Mouse (Mus musculus) ovary, postnatal 14 days (tissue): Measurements from ENCODE around the gene Katnb1.

ENCODE experiments used
- DNase-seq: peaks from one replicate; pipeline ENCODE4 v3.0.0; 2022; ENCODE audit warnings: low spot score

Katnb1 gene

DNA sequence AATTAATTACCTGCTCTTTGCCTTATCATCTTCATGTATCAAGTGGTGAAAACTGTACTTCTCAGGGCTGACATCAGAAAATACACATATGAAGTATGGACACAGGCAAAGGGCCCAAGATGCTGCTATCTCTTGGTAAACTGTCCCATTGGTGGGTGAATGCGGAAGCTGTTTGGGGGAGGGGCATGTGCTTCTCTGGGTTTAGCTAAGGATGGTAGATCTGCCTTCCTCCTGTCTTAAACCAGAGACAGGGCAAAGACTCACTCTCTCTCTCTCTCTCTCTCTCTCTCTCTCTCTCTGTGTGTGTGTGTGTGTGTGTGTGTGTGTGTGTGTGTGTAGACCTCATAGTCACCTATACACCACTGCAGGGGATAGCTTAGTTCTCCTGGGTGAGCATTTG, 60.0 kb downstream of the Katnb1 start:
- DNase-seq: no peak

DNA sequence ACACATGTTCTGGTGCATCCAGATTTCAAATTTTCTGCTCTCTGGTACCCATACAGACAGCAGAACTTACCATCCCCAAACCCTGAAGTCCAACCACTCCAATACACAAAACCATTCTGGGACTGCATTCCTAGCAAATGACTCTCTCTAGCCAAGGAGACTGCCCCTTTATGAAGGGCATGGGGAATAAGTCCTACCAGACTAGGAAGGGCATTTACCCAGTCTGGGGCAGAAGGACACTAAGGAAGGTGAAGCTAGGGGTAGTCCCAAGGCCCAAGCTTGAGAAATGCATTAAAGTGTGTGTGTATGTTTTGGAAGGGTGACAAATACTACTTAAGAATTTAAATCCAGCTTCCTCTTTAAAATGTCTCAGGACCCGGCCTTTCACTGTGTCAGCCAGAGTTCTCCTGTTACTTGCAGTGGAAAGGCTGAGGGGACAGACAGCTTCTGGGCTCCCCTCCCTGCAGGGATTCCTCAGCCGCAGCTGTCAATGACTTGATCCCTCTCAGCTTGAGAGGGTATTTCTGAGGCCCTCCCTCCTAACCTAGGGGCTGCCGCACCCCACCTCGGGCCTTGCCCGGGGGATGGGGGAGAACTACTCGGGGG, 60.6 kb downstream of the Katnb1 start:
- no peak for DNase-seq

DNA sequence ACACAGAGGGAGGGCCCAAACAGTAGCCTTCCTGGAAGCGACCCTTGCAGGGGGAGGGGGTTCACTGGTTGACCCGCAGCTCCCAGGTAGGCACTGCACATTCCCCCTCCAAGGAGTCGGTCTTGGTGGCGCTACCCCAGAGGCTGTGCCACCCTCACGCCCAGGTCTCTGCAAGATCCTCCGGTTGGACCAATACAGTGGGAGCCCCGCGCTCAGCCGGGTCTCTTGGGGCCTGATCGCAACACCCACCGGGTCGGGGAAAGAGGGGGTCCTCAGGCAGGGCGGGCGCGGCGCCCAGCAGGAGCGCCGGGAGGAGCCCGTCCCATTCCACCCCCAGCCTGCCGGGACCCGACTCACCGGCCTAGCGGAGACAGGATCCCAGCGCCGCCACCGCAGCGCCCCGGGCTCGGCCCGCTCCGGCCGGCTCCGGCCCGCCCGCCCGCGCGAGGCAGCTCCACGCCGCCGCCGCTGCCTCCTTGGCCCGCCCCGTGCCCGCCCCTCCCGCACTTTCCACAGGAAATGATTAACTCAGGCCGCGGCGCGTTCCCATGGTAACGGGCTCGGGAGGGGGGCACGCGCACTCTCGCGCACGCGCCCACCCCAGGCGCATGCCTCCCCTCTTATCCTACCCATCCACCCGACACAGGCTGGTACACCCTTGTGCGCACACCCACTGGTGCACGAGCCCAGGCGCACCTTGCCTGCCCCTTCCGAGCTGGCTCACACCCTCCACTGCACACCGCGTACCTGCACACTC, 61.3 kb downstream of the Katnb1 start:
- DNase-seq: peak; percentile 45

DNA sequence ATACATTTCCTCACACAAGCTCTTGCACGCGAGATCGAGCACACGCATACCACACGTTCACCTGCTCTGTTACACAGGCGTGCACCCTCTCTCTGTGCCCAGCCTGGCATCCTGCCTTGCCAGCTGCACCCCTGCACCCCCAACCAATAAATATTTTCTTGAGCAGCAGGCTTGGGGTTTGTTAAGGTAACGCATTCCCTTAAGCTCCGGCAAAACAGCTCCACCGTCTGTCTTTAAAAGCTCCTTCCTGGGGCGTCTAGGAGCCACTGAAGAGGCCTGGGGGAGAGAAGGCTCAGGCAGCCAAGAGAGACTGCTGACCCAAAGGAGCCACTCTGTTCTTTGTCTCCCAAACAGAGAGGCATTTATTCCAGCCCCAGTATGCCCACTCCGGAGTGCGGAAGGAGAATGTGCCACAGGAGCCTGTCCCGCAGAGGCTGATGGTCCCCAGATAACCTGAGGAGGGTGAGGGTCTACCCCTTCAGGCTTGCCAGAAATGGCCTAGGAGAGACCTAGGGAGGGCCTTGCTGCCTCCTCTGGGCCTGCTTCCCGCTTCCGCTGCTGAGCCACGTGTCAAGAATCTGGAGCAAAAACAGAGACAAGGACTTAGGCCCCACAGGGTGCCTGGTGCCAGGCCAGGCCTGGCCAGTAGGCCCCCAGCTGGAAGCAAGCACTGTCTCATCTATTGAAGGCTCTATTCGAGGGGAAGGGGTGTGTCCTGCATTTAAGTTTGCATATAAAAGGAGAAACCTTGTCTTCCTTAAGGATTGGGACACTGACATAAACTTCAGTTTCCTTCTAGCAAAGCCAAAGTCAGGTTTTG, 62.2 kb downstream of the Katnb1 start:
- peak; percentile 34 for DNase-seq

DNA sequence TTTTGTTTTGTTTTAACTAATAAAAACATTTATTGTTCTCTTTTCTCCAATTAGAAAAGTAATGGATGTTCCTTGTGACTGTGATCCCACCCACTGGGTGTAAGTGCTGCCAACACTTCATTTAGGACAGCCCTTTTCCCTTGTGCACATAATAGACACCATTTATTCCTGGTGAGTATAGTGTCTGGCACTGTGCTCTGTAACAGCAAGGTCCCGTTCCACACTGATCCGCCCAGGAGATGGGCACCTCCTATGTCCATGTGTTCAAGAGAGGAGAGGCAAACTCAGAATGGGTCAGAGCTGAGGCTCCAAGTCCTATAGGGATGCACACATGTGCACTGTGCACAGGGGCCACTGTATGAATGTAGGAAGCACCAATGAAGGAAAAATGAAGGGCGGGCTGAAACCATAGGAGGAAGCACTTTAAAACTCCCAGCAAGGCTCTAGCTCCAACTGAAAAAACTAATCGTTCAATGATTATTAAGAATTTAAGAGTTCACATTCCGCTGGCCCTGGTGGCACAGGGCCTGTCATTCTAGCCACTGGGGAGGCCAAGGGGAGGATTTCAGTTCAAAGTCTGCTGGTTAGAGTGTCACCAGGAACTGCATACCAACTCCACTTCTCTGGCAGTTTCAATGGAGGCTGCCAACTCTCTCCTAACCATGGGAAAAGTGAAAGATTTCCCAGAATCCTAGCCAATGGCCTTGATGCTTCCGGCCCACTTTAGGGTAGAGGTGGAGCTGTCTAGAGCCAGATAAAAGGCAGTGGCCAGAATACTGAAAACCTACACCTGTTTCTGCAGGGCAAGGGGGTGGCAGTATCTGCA, 63.0 kb downstream of the Katnb1 start:
- no peak for DNase-seq

DNA sequence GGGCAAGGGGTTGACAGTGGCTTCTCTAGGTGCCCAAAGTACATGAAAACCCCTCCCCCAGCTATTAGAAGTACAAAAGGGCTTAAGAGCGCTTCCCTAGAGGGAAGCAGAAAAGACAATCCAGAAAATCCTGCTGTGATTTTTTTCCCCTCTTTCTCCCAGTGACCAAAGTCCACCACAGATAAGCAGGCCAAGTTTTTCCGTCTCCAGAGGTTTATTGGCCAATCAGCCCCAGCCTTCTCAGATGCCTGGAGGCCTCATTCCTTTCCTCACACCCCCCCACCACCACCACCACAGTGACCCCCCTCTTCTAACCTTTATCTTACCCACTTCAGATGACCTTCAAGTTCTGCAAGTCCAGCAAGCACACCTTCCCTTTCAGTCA, 63.6 kb downstream of the Katnb1 start:
- no peak for DNase-seq

DNA sequence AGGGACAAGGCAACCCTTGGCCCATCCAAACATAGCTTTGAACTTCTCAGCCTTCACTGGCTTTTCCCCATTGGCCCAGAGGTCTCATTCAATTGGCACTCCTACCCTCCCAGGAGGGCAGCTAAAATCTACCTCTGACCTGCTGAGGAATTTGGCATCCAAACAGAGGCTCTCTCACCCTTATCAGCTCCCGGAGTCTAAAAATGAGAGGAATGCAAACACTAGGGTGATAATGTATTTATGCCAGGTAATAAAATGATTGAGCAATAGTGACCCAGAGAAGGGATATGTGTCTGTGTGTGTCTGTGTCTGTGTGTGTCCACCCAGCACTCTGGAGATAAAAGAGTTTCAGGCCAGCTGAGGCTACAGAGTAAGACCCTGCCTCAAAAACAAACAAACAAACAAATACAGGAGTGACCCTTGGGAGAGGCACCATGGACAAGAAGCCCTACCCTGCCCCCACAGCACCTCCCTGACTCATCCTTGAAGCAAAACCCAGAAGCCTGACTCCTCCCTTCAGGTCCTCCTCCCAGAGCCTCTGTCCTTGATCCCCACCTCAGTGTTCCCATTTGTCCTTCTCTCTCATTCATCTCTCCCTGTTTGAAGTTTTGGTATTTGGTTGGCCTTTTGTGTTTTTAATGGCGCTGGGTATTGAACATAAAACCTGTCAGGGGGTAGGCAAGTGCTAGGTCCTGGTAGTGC, 65.2 kb downstream of the Katnb1 start:
- no peak for DNase-seq

DNA sequence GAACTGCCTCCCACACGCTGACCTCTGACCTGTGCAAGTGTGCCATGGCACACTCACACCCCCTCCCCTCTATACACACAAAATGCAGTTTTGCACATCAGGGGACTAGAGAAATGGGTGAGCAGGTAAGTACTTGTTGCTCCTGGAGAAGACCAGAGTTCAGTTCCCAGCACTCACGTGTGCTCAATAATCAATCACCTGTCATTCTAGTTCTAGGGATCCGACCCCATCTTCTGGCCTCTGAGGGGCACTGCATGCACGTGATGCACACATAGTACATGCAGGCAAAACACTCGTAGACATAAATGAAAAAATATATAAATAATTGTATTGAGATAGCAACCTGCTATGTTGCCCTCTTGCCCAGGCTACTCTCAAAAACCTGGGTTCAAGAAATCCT, 65.9 kb downstream of the Katnb1 start:
- DNase-seq: no peak

DNA sequence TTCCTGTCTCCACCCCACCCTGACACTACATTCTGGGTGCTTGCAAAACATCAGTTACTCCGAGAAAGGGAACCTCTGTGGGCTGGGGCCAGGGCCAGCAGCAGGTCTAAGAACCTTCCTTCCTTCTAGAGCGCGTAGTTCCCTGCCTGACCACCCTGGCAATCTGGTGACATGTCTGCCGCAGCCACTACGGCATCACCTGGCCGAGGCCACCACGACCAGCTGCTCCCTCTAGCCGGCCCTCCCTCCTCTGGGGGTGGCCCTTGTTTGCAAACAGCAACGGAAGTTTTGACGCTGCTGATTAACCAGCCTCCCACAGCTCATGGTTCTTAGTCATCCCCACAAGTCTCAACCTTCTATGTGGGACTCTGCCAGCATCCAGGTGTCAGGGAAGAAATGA, 68.4 kb downstream of the Katnb1 start:
- no peak for DNase-seq

DNA sequence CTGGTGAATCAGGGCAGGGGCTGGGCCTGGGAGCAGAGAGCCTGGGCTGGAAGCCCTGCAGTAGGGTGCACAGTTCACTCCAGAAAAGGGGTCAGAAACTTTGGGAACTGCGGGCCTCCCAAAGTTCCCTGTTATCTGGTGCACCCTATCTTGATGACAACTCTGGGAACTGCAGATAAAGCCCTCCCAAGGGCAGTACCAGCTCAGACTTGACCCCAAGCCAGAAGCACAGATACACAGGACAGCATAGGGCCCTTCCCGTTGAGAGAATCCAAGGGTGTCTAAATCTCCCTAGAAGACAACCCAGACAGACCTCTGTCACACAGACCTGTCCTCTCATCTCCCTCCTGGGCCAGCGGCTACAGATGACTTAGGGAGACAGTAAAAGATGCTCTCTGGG, 69.6 kb downstream of the Katnb1 start:
- DNase-seq: no peak
